Mouse (Mus musculus): ENCODE measurements around the gene Wdr92.
"Not testable (repeated sequence)": the region's sequence is repeated elsewhere in the genome, so short reads cannot be mapped to it uniquely, and the experiment has no call there.

Wdr92 gene

DNA sequence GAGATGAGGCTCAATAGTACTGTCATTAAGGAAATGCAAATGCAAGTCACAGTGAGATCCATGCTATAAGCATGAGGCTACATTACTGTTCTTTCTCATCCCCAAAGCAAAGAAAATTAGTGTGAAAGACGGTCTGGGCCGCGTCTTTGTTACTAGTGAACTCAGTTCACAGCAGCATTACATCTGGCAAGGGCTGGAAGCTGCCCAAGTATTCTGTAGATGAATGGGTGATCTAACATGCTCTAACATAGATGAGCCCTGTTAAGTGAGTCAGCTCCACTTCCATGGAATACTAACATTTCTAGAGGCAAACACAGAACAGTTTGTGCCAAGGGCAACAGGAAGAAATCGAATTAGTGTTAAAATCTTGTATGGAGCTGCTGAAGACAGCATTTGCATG is 19.0 kb downstream of the Wdr92 start:
- in situ Hi-C loops (cut with MboI, MseI), result loop anchor here in 1 of 2 experiments (25.0 kb wide), 1 partner anchor 689 kb away; the partner anchor contains the start of gene Sec61g

GRCm38 (mm10) chr11:17202481-17202880 is 20.6 kb downstream of the Wdr92 start:
- in situ Hi-C loops (cut with MboI, MseI), result loop anchor here in 1 of 2 experiments (25.0 kb wide), 1 partner anchor 690 kb away; the partner anchor contains the start of gene Sec61g

DNA sequence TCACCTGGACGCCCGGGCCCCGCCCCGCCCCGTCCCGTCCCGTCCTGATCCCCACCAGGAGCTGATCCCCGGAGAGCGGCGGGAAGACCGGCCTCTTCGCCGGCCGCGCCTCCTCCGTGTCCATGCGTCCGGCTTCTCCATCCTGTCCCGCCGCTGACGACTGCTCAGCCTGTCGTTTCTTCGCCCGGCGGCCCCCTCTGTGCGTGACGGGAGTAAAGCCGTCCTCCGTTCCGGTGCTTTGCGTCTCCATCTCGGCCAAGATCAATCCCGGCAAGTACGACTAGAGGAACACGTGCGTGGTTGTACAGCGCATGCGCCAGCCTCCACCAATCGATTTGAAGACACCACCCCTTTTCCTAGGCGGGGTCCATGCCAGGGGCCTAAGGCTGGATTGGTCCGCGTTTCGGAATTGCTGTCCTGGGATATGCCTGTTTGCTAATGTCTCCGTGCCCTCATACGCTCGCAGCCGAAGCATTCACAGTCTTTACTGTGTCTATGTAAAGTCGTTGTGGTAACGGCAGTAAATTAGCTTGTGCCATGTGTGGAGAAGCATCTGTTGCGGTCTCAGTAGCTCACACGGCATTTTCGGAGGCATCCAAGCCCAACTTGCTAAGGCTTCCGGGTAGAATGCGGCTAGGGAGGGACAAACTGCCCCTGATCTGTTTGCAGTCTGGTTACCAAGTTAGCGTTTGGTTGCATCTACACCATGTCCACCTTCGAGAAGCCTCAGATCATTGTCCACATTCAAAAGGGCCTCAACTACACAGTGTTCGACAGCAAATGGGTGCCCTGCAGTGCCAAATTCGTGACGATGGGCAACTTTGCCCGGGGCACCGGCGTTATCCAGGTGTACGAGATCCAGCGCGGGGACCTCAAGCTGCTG is 29.6 kb downstream of the Wdr92 start, which contains the start of gene Pno1:
Gene Pno1, minus strand, starts transcription at position 311 of the 883 bp plus-strand sequence.
- in situ Hi-C loops (cut with MboI, MseI), result loop anchor here in 1 of 2 experiments (5.0 to 25.0 kb wide), 2 partner anchors 54 to 699 kb away; partner anchors contain the start of genes Ppp3r1 and Sec61g

- in situ Hi-C loops (cut with MboI, MseI), result loop anchor here in 1 of 2 experiments (5.0 to 25.0 kb wide), 2 partner anchors 55 to 700 kb away; partner anchors contain the start of genes Ppp3r1 and Sec61g
Measured at GRCm38 (mm10) chr11:17212141-17212495, 30.2 kb downstream of the Wdr92 start.

DNA sequence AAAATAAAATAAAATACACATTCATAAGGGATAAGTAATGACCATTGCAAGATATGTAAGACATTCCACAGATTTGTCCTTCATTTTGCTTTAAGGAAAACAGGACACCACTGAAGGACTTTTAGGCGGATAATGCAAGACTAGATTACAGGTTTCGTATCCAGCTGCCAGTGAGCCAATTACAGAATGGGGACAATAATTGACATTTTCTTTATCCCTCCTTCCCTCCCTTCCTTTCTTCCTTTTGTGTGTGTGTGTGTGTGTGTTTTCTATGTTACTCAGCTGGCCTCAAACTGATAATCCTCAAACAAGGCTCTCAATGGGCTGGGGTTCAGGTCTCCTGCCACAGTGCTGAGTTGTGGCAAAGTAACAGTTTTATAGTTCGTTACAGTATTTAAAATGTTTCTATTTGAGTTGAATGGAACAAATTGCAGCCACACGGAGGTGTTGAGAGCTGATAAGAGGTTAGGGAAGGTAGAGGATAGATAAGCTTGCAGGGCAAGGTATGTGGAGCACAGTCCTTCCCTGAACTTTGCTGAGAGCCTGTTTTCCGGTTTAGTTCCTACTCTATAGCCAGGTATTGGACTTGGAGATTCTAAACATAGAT is 31.1 kb downstream of the Wdr92 start:
- in situ Hi-C loops (cut with MboI, MseI), result loop anchor here in 1 of 2 experiments (5.0 to 25.0 kb wide), 2 partner anchors 56 to 701 kb away; partner anchors contain the start of genes Ppp3r1 and Sec61g

- in situ Hi-C loops (cut with MboI, MseI), result loop anchor here in 1 of 2 experiments (25.0 kb wide), 1 partner anchor 703 kb away; the partner anchor contains the start of gene Sec61g
Measured at GRCm38 (mm10) chr11:17215475-17215874, 33.6 kb downstream of the Wdr92 start.

GRCm38 (mm10) chr11:17221126-17221525 is 39.2 kb downstream of the Wdr92 start:
- in situ Hi-C loops (cut with MboI, MseI), result loop anchor here in 1 of 2 experiments (25.0 kb wide), 1 partner anchor 709 kb away; the partner anchor contains the start of gene Sec61g

DNA sequence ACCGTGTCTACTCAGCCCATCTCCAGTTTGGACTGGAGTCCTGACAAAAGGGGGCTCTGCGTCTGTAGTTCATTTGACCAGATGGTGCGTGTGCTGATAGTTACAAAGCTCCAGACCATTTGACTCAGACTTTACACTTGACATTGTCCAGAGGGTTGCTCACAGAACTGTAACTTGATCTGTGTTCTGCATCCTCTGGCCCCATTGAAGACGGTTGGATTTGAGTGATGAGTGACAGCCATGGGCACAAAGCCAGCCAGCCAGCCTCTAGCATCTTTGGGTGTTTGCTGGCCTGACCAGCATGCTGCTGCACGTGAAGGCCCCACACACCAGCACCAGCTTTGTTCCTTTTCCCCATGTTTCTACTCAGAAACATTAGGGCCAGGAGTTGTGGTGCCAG is 50.9 kb downstream of the Wdr92 start:
- in situ Hi-C loops (cut with MboI, MseI), result no loop called here

GRCm38 (mm10) chr11:17236449-17237037 is 54.6 kb downstream of the Wdr92 start:
- in situ Hi-C loops (cut with MboI, MseI), result no loop called here

- in situ Hi-C loops (cut with MboI, MseI), result not testable (repeated sequence)
Measured at GRCm38 (mm10) chr11:17238598-17238997, 56.7 kb downstream of the Wdr92 start.

DNA sequence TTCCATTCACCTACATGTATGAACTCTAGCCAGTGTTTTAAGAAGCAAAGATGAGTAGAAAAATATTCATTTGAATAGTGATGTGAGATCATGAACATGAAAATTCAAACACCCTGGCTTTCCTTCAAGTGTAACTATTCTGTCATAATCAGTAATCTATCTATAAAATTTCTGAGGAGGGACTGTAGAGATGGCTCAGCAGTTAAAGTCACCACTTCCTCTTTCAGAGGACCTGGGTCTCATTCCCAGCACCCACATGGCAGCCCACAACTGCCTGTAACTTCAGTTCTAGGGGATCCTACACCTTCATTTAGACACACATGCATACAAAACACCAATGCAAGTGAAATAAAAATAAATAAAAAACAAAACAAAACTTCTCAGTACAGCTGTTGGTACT is 66.8 kb downstream of the Wdr92 start:
- in situ Hi-C loops (cut with MboI, MseI), result no loop called here

- in situ Hi-C loops (cut with MboI, MseI), result loop anchor here in 1 of 2 experiments (5.0 to 10.0 kb wide), 2 partner anchors 100 to 688 kb away; partner anchors contain the start of gene Ppp3r1
Measured at GRCm38 (mm10) chr11:17256813-17257365, 75.0 kb downstream of the Wdr92 start.

- in situ Hi-C loops (cut with MboI, MseI), result loop anchor here in 1 of 2 experiments (5.0 to 10.0 kb wide), 2 partner anchors 100 to 687 kb away; partner anchors contain the start of gene Ppp3r1
Measured at GRCm38 (mm10) chr11:17257443-17257842, 75.5 kb downstream of the Wdr92 start, which contains the start of gene C1d. TSS of gene C1d (plus strand) at chr11:17257579.

GRCm38 (mm10) chr11:17257861-17258260 is 76.0 kb downstream of the Wdr92 start:
- in situ Hi-C loops (cut with MboI, MseI), result loop anchor here in 1 of 2 experiments (5.0 to 10.0 kb wide), 2 partner anchors 101 to 687 kb away; partner anchors contain the start of gene Ppp3r1

DNA sequence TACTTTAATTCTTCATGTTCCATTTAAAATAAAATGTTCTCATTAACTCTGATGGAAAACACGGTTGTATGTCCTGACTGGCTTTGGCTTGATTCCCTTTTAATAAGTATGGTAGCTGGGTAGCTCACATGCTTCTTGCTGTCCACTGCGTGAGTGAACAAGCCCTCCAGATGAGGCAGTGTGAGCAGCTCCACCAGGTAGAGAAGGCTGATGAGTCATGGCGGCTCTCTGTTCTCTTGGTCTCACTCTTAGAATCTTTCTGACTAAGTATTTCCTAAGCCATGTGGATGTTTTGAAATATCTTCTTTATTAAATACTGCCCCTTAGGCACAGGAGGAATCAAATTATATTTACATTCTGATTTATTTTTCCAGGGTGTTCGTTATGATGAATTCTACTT is 85.3 kb downstream of the Wdr92 start:
- in situ Hi-C loops (cut with MboI, MseI), result no loop called here

- in situ Hi-C loops (cut with MboI, MseI), result no loop called here
Measured at GRCm38 (mm10) chr11:17268801-17269200, 86.9 kb downstream of the Wdr92 start.

DNA sequence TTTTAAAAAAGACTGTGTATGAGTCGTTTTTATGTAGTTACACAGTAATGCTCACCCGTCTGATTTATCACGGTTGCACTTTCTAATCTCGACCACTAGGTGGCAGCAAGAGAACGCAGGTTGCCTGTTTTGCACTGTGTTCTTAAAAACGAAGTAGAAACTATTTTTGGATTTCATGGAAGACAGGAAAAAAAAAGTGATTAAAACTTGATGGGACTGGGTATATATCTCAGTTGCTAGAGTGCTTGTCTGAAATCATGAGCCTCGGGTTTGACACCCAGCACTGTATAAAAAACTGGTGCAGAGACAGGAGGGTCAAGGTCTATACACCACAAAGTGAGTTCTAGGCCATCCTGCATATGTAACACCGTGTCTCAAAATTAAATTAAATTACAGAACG is 98.1 kb downstream of the Wdr92 start:
- in situ Hi-C loops (cut with MboI, MseI), result loop anchor here in 1 of 2 experiments (25.0 kb wide), 1 partner anchor 1732 kb away; the partner anchor contains the start of gene Meis1
